Mouse (Mus musculus): ENCODE results near the gene Vmn1r34. TPM values are rescaled to one million over a fixed set of nuclear protein-coding genes. Genes with fewer than 3 reads are reported as not detected.

Gene Vmn1r34
- polyA plus RNA-seq (2017; shearing (Covaris generic)) = not detected

GRCm38 (mm10) chr6:66643779-66644178 is at the start of gene Vmn1r34:
Vmn1r34 (minus strand) TSS chr6:66643879.

GRCm38 (mm10) chr6:66685806-66686205 is 42.1 kb upstream of the Vmn1r34 start, which contains the start of gene Vmn1r35:
Vmn1r35 (minus strand) TSS chr6:66685906.

GRCm38 (mm10) chr6:66618182-66618581 is 25.5 kb downstream of the Vmn1r34 start, which contains the start of gene Vmn1r33:
Vmn1r33 (minus strand) TSS chr6:66618282.

Other genes starting within 250 kb of the Vmn1r34 start
- 15.3 TPM for gene Mad2l1, start 108.5 kb downstream of the Vmn1r34 start, polyA plus RNA-seq (2017; shearing (Covaris generic))
- gene Vmn1r32, start 83.8 kb downstream of the Vmn1r34 start, polyA plus RNA-seq (2017; shearing (Covaris generic)) = not detected
- not detected for gene Vmn1r33, start 25.6 kb downstream of the Vmn1r34 start, polyA plus RNA-seq (2017; shearing (Covaris generic))
- gene Vmn1r35, start 42.0 kb upstream of the Vmn1r34 start, polyA plus RNA-seq (2017; shearing (Covaris generic)) = not detected
- not detected for gene Vmn1r36, start 75.3 kb upstream of the Vmn1r34 start, polyA plus RNA-seq (2017; shearing (Covaris generic))
- gene Vmn1r37, start 85.5 kb upstream of the Vmn1r34 start, polyA plus RNA-seq (2017; shearing (Covaris generic)) = not detected
- 0.20 TPM for gene Vmn1r38, start 138.7 kb upstream of the Vmn1r34 start, polyA plus RNA-seq (2017; shearing (Covaris generic))
- gene Vmn1r39, start 166.7 kb upstream of the Vmn1r34 start, polyA plus RNA-seq (2017; shearing (Covaris generic)) = not detected

Measured in effector memory CD4-positive, alpha-beta T cell, adult 5 months (primary cell).